Mouse (Mus musculus): ENCODE measurements around the gene Lmod2.

Lmod2 gene

DNA sequence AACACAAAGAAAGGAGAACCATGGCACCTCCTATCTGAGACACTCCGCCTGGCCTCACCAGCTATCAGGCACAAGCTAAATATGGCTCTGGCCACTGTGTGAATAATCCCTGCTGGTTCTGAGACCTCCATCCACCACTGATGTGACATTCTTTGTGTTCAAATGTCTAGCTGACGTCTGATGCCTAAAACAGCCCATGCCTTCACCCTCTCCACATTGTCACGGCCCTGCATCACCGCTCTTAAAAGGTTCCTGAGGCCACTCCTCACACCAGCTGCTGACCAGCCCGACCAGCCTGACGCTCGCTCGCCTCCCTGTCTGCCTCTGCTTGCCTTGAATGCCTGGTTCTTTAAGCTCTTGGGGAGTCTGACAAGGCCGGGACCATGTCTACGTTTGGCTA, at the start of gene Lmod2:
Gene Lmod2 (plus strand): TSS at position 263 of the 400 bp plus-strand sequence.
- in situ Hi-C loops (cut with MboI, MseI): no loop called here

- in situ Hi-C loops (cut with MboI, MseI): no loop called here
Measured at GRCm38 (mm10) chr6:24549801-24550200, 47.8 kb upstream of the Lmod2 start.

GRCm38 (mm10) chr6:24552046-24552445, 45.5 kb upstream of the Lmod2 start:
- in situ Hi-C loops (cut with MboI, MseI): no loop called here

DNA sequence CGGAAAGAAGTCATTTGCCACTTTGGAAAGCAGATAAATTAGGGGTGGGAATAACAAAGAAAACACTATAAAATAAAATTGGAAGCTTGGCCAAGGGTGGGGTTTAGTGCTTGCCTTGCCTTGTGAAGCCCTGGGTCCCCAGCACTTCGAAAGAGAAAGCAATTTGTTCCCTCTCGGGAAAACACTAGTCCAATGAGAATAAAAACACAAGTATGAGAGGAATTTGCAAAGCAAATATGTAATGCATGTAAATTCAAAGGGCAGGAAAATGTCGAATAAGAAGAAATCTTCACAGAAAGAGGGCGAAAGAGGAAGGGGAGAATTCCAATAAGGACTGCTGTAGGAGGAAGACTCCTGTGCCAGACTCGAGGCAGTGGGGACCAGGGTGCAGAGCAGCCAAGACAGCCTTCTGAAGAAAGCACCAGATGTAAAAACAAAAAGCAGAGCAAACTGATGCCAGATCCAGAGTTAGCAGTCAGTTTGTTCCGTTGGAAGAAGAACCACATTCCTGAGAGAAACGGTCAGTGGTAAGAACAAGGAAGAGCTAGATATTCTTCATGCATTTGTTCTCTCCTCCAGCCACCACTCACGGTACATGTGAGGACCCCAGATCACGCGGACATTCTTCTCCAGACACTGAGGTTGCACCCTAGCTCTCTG, 43.0 kb upstream of the Lmod2 start:
- in situ Hi-C loops (cut with MboI, MseI): no loop called here

DNA sequence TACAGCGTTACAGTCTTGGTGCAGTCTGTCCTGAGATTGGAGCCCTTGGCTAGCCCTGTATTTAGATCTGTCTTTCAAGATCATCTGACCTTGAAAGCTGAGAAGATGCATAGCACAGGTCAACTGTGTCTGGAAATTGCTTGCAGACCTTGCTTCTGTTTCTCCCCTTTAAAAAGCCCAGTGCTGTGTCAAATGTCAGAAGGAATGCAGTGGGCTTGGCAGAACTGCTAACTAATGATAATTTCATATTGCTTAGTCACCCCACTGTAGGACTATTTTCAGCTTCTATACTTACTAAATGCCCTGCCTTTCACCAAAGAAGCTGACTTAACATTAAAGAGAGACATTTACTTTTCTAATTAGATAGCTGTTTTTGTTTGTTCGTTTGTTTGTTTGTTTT, 42.1 kb upstream of the Lmod2 start:
- in situ Hi-C loops (cut with MboI, MseI): no loop called here

DNA sequence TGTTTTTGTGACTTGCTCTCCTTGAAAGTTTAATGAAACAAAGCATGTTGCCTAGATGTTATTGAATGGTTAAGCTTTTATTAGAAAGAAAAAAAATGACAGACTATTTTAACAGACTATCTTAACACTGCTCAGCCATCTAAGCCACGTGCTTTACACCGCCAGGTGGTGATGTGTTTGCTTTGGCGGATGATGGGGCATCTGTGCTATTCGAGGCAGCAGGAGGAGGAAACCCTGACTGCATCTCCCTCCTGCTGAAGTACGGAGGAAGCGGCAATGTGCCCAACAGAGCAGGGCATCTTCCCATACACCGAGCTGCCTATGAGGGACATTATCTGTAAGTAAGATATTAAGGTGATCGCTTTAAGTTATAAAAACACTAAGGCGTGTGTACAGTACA, 33.5 kb upstream of the Lmod2 start:
- in situ Hi-C loops (cut with MboI, MseI): no loop called here

DNA sequence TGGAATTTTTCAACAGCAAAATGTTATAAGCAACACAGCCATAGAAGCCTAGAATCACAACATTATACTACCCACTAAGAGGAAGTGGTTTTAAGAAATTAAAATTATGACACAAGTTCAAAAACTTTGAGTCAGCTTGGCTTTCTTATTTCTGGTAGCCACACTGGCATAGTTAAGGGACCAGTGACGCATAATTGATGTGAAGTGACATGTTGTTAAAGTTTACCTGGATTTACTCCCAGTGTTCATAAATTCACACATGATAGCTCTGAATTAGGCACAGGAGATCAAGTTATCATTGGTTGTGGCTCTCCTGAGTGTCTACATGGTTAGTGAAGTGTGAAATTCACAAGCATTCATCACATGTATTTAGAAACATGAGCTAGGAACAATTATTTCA, 32.7 kb upstream of the Lmod2 start:
- in situ Hi-C loops (cut with MboI, MseI): no loop called here

DNA sequence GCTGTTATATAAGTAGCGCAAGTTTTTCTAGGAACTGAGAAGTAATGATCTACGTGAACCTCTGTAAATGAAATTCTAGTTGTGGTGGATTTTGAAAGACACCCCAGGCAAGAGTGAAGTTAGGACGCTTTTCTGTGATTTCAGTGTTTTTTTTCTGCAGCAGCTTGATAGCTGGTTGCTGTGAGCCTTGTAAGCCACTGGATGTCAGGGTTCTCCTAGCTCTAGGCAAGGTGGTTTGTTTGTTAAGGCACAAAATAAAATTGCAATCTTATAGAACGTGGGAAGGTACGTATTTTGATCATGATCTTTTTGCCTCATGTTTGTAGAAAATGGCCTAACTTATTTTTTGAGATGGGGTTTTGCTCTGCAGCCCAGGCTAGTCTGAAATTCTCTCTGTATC, 28.6 kb upstream of the Lmod2 start:
- in situ Hi-C loops (cut with MboI, MseI): no loop called here

DNA sequence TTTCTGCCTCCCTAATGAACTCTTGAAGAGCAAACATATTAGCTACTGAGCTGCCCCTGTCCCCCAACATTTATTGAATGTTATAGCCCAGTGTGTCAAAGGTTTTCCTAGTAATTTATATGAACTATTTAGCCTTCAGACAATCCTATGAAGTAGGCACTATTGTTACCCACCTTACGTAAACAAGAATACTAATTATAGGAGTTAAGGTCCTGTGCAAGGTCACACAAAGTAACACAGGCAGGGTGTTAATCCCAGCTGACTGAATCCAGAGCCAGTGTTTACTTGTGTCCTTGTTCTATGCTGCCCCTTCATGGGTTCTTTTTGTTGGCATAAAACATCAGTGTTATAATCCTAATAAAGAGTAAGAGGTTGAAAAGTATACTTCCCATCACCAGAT, 27.9 kb upstream of the Lmod2 start:
- in situ Hi-C loops (cut with MboI, MseI): no loop called here

DNA sequence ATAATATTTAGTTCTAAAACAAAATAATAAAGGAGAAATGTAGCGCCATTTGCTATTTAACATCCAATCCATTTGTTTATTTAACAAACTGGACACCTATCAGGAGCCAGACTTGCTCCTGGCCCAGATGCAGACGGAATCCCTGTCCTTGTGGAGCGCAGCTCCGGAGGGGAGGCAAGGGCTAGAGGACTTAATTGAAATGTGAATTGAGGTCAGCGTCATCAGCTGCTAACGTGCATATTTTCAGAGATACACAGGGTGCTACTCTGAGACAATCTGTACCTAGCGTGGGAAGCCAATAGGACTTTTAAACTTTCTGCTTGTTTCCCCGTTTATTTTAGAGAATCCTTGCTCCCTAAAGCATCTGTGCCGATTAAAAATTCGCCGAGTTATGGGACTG, 27.3 kb upstream of the Lmod2 start:
- in situ Hi-C loops (cut with MboI, MseI): no loop called here

GRCm38 (mm10) chr6:24571126-24571525, 26.4 kb upstream of the Lmod2 start:
- in situ Hi-C loops (cut with MboI, MseI): no loop called here

DNA sequence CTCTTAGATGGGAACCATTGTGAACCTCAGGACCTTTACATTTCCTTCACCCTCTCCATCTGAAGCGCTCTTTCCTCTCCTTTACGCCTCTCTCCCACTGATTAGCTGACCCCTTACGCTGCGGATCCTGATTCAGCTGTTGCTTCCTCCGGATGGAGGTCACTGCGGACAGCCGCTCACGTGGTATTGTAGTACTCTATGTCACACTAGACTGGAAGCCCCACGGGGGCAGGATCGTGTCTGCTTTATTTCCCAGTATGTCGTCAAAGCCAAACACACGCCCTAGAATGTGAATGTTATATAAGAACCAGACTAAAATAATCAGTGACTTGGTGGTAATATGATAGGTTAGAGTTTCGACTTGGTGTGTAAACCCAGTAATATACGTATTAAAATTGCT, 25.1 kb upstream of the Lmod2 start:
- in situ Hi-C loops (cut with MboI, MseI): no loop called here

DNA sequence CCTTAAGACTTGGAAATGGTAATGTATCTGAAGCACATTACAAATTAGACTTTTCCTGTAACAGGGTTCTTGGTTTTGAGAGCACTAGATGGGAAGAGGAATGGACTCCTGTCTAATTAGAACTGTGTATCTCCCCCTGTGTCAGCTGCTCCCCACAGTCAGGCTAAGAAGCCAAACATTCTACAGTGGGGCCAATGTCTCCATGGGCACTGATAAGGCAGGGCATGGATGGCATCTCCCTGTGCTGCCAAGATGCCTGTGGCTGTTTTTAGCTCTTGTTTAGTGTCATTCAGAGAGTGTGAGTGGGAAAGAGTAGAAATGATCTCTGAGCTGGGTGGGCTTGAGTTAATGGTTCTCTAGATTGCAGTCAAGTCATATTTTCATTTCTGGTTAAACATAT, 24.2 kb upstream of the Lmod2 start:
- in situ Hi-C loops (cut with MboI, MseI): no loop called here

DNA sequence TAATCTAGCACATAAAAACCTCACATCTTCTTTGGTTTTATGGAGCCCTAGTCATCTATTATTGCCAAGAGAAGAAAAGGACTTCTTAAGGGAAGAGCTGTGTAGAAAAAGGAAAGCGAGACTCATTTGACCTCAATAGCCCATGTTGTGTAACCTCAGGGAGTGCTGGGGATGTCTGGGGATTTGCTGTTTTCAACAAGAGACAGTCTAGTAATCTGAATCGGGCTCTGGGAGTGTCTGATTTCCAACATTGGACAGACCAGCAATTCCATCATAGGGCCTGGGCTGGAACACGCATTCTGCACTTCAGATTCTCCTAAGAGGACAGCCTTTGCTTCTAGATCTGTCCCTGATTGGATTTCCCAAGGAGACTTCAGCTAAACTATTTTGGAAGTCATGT, 14.1 kb upstream of the Lmod2 start:
- in situ Hi-C loops (cut with MboI, MseI): no loop called here

DNA sequence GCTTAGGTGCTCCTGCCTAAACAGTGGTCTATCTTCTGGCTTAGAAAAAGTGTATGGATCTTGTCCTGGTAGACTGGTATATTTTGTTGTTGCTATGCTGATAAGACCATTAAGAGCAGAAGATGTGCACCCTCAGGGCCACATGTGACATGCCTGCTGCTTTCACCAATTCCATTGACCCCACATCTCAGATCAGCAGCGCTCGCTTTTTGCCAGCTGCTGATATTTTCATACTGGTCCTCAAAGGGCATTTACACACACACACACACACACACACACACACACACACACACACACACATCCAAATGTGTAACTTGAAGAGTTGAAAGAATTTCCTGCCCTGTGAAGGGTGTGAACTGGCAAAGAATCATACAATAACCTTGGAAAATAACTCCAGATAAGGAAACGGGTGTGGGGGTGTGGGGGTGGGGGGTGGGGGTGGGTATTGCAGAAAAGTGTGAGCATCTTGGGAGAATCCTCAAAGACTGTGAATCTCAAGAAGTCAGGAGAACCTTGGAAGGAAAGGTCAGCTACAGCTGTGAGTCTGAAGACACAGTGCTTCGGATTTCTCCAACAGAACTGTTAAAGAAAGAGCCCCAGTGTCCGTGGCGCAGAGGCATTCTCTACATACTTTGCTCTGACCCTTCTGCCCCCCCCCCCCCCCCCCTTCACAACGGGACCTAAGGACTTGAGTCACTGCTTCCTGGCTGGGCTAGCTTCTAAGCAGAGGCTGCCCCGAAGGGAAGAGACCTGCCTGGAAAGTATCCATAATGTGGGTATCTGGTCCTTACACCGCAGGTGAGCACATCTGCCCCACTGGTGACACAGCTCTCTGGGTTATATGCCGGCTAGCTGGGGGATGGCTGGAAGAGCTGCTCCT, 11.9 kb upstream of the Lmod2 start:
- in situ Hi-C loops (cut with MboI, MseI): no loop called here

DNA sequence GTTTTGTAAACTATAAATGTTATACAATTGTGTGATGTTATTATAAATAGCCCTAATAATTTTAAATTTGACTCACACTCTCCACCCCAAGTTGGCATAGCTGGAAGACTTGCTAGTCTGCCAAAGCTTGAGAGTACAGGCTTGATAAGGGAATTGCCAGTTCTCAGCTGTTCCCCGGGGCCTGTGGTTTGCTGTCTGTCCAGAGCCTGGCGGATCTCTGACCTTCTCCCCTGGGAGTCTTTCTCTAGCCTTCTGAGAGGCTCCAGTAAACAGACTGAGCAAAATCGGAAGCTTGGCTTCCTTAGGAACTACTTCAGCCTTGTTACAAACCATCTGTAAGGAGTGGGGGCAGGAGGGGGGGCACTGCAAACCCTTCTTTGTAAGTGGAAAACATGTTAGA, 10.7 kb upstream of the Lmod2 start:
- in situ Hi-C loops (cut with MboI, MseI): no loop called here

- in situ Hi-C loops (cut with MboI, MseI): no loop called here
Measured at GRCm38 (mm10) chr6:24590282-24590681, 7.3 kb upstream of the Lmod2 start.

DNA sequence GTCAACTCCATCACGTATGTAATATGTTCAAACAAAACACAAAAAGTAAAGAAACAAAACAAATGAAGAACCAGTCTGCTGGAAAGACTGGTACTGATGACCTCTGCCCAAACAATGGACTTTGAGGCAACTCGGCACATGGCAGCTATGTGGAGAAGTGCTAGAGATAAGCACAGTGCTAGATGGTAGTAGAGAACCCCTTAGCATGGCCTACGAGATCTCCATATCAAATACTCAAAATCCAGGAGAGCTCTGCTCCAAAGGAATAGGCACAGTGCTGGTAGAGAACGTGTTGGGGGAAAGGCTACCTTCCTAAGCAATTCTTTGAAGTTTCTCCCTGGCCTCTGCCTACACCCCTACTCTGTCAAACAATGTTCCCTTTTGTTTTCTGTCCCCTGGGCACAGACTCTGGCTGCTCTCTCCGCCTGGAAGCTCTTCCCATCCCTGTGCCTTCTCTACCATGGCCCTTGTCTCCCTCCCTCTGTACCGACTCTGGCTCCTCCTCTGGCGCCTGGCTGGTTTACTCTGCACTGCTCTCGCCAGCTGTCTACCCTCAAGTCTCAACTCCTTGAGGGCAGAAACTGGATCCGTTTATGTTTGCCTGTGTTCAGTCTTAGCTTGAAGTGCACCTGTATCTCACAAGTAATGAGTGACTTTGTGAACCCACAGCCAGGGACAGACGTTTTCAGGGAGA, 5.9 kb upstream of the Lmod2 start:
- in situ Hi-C loops (cut with MboI, MseI): no loop called here

DNA sequence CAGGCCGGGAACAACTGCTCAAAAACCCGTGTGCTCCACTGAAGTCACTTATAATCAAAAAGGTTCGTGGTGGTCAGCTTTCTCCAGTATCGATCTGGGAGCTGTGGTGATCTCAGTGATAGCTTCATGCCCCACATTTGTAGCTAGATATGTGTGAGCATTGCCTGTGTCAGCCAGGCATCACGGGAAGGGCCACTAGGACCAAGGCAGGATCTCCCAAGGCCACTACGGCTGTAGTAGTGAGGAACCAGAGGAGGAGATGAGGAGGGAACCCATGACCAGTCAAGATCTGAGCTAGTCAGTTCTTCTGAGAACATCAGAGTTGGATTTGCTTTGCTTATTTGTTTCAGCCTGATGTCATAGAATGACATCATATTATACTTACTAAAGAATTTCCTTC, 1.6 kb downstream of the Lmod2 start:
- in situ Hi-C loops (cut with MboI, MseI): no loop called here

- in situ Hi-C loops (cut with MboI, MseI): no loop called here
Measured at GRCm38 (mm10) chr6:24599639-24600038, 2.1 kb downstream of the Lmod2 start.

GRCm38 (mm10) chr6:24600134-24600533, 2.6 kb downstream of the Lmod2 start:
- in situ Hi-C loops (cut with MboI, MseI): no loop called here

DNA sequence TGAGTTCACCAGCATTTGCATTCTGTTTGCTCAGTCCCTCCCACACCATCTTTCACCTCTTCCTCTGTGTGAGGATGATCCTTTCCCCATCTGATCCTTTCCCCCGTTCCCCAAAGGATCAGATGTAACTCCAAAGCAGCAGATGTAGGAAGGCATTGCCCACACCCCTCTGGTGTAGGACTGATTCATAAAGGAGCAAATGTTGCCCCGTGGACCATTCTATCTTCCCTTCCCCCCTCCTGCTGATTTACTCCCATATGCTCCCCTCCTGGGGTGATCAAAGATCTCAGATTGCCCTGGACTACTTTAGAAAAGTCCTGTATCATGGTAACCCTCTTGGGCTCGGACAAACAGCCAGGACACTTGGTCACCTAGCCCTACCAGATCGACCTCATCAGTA, 3.2 kb downstream of the Lmod2 start:
- in situ Hi-C loops (cut with MboI, MseI): no loop called here

- in situ Hi-C loops (cut with MboI, MseI): no loop called here
Measured at GRCm38 (mm10) chr6:24601668-24602067, 4.1 kb downstream of the Lmod2 start.

All from T-helper 2 cell (primary cell).